Mouse (Mus musculus) cerebellum, postnatal 10 days (tissue): Measurements from ENCODE around the gene Kpna3.
A peak's percentile ranks its signal among the peaks of the same experiment; 100 is the strongest.
"Not testable (repeated sequence)": the region's sequence is repeated elsewhere in the genome, so short reads cannot be mapped to it uniquely, and the experiment has no call there.

ENCODE experiments used
- DNase-seq, 2 experiments: peaks; one replicate each; pipeline ENCODE4 v3.0.0; 2021; ENCODE audit warnings: mixed read lengths in 2 of 2

Kpna3 gene

DNA sequence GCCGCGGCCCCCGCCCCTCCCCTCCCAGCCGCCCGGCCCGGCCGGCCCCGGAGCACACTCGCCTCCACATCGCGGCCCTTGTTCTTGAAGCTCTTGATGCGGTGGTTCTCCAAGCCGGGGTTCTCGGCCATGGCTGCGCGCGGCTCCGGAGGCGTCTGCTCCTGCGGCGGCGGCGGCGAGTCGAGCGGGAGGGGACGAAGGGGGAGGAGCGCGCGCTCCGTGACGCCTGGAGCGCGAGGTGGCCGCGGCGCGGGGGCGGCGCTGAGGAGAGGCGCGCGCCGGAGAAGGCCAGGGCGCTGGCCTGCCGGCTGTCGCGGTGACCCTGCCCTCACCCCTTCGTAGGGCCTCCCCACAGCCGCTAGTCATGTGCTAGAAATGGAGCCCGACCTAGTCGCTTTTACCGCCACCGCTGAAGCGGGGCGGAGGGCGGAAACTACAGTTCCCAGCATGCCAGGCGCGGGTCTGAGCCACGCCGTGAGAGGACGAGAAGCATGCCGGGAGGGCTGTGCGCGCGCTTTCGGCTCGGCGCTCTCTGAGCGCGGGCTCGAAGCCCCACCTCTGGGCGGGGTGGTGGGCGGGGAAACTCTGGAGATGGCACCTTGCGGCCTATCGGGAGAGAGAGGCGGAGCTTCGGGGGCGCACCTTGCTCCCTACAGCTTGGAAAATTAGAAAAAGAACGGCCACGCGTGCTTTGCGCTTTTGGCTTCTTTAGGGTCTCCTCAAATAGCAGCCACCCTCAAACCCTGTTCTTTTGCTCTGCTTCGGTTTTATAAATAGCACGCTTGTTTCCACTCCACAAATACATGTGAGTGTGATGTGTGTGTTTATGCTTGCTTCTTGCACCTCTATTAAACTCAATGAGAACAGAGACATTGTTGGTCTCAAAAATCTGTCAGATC lies at the start of gene Kpna3:
Gene Kpna3 (minus strand): TSS at position 214 of the 899 bp plus-strand sequence.
- peak; percentile 99 to 100 for DNase-seq

DNA sequence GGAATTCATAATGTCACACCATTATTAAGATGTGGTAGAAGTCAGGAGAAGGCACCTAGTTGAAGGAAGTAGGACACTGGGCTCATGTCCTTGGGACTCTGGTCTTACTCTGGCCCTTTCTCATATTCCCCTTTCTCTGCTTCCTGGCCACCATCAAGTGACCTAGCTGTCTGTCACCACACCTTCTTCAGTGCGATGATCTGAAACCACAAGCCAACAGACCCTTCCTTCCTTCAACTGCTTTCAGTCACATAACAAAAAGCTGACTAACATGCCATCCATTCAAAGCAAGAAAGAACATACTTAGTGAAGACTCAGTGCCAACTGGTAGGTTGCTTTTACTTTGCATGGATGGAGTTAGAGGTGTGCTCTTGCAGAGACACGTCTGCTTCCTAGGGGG lies 20.7 kb upstream of the Kpna3 start:
- no peak for DNase-seq

DNA sequence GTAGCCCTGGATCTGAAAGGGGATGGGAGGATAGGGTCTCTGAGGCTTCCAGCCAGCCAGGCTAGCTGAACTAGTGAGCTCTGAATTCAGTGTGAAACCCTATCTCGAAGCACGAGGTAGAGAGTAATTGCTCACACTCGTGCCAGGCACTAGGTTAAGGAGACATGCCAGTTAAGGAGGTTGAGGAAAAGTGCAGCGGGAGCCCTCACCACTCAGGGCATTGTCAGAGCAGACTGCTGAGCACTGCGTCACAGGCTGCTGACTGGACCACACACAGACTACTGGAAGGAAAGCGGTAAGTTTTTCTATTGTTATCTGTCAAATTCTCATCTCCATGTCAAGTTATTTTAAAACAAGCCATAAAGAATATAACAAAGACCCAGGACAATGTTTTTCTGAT lies 17.8 kb upstream of the Kpna3 start:
- DNase-seq, result no peak

DNA sequence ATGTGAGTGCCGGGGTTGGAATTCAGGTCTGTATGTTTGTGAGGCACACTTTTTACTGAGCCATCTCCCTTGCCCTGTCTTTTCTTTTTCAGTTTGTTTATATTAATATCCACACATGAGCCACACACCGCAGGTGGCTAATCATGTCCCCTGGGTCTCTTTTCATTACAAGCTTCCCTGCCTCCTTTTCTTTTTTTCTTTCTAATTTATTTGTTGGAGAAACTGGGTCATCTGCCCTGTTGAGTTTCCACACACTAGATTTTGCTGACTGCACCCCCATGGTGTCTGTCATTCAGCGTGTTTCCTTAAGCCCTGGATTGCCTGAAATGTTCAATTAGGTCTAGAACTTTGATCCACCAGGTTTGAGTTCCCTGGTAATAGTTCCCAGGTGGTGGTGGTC lies 15.9 kb upstream of the Kpna3 start:
- no peak for DNase-seq

DNA sequence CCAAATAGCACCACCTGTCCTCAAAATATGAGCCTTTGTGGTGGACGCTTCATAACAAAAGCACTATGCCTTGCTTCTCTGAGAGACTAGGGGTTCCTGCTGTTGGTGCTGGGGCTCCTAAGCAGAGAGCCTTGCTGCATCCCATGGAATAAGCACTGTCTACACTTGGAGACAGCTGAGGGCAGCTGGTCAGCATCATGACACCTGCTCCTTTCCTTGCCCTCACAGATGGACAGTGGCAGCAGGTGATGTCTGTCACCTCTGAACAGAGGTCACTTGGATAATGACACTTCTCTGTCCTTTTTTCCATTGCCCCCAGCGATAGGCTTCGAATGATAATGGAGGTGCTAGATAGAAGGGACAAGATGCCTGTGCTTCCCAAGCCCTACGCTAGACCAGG lies 13.4 kb upstream of the Kpna3 start:
- no peak for DNase-seq

DNA sequence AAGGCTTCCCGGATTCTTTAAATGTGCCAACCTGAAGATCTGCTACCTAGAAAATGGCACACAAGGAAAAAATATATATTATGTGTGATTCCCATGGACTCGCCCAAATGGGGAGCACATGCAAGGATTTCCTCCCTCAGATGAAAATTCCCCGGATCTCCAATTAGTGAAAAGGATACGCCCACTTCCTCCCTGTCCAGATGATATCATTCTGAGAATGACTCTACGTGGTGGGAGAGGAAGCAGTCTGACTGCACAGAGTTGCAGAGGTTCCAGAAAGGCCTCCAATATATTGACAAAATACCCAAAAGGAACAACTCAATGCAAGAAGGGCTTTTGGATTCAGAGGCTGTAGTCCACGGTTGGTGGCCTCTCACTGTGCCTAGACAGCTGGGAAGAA lies 12.8 kb upstream of the Kpna3 start:
- DNase-seq, result no peak

DNA sequence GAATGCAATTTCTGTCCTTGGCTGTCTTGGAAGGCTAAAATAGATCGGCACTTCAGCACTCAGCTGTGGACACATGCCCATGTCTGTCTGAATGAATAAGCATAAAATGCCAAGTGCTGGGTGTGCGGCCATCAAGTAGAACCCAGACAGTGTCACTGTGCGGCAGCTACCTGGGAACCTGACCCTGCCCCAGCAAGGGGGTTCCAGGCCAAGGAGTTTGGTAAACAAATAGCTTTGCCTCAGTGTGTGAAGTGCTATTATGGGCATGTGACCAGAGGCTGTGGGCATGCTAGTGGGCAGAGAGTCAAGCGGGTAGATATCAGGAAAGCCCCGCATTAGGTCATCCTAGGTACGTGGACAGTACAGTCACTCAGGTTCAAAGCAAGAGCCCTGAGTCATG lies 8.1 kb upstream of the Kpna3 start:
- no peak for DNase-seq

DNA sequence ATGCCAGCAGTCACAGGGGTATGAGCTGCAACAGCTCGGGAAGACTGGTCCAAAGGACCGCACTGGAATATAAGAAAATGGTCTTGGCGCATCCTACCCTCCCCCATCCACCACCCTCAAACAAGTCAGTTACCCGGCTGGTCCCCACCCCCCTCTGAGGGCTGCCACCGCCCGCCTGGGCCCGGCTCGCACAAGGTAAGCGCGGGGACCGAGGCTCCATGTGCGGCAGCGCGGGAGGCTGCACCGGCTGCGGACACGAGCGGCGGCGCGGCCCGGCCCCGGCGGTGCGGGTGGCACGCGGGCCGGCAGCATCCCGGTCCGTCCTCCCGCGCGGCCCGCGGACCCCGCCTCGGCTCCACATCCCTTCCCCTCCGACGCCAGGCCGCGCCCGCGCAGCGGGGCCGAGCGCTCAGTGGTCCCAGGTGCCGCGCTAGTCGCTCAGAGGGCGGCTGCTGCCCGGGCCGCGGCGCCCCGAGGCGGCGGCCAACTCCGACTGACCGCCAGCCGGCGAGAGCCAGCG lies 473 bp downstream of the Kpna3 start:
- DNase-seq, result peak; percentile 76 to 77

DNA sequence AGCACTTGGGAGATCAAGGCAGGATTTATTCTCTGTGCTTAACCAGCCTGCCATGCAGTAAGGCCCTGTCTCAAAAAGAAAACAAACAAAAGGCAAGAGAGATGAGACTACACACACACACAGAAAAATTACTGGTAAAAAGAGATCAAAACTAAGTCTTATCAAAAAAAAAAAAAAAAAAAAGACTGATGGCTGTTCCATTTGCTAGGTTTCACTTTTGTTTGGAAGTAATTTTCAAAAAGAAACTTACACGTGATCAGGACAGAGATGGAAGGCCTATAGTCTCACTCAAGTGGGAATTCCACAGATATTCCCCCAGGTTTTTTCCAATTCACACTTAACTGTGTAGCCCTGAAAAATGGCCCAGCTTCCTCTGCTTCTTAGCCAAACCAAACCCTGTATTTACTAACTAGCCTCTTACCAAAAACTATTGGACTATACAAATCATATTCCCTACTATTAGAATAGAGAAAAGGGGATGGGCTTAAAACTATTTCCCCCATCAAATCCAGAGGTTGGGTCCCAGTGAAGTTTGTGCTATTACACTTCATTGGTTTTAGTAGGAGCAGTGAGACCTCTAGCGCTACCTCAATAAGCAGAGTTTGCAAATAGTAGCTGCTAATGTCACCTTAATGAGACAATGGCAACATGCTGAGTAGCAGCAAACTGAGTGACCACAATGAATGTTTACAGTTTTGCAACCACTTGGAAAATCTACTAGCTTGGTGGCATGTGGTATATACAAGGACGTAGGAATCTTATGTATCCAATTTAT lies 1.3 kb downstream of the Kpna3 start:
- DNase-seq, result no peak

DNA sequence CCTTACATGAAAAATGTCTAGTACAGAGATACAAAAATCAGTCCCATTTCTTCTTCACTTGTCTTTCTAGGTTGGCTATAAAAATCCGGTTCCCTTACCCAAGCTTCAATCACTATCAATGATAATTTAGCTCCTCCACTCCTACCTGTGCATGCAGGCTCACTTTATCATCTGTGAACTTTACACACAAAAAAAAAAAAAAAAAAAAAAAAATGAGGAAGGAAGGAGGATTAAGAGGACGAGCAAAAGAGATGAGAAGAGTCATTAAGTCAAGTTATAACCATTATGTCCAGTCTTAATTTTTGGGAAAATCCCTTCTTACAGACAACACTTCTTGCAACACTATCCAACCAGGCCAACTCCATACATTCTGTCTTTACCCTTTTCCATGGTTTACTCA lies 2.8 kb downstream of the Kpna3 start:
- no peak for DNase-seq

DNA sequence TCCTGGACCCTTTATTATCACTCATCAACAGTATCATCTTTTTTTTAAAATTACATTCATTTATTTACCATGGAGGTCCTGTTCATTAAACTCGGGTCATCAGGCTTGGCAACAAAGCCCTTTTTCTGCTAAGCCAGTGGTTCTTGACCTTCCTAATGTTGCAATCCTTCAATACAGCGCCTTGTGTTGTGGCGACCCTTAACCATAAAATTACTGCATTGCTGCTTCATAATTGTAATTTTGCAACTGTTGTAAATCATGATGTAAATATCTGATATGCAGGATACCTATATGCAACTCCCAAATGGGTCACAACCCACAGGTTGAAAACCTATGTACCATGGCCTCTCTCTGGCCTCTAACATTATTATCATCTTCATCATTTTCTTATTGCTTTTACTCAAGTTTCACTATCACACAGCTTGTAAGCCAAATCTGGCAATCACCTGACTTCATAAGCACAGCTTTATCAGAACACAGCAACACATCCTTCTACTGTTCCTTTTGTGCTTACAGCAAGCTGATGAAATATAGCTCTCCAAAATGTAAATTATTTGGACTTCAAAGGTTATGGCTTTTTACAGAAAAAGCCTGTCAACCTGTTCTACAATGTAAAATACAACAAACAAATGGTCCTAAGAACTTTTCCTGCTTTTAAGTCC lies 11.4 kb downstream of the Kpna3 start:
- DNase-seq, result no peak

DNA sequence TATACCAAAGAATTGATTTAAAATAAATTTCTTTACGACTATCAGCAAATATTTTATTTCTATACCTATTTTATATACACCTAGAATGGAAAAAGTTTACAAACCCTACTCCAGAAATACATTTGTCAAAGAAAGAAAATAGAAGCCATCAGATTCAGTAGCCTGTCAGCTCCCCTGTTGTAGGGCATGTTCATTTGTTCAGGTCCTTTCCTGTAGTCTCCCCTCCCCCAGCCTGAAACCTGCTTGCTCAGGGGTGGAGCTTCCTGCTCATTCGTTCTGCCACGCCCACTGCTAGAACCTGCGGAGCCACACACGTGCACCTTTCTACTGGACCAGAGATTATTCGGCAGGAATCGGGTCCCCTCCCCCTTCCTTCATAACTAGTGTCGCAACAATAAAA lies 12.6 kb downstream of the Kpna3 start:
- not testable (repeated sequence) for DNase-seq

DNA sequence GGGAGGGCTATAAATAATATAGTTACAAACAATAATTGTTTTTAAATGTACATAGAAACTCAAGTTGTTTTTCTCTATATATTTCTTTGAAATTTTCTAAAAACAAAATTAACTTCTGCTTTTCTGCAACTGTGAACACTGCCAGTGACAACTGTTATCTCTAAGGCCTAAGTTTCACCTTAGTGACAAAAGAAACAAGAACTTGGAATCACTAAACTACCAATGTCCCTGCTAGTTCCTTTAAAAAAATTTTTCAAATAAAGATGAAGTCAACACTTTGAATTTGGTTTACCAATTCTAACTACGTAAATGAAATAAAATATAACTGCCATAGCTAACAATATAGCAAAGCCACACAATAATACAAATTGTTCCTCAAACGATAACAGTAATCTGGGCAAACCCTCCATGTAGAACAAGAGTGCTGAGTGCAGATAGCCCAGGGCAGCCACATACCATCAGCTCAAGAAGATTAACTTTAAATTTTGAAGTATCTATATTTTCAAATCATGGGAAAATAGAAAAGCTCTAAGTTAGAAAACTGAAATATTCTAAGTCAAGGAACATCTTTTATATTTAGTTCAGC lies 14.5 kb downstream of the Kpna3 start:
- DNase-seq, result no peak

DNA sequence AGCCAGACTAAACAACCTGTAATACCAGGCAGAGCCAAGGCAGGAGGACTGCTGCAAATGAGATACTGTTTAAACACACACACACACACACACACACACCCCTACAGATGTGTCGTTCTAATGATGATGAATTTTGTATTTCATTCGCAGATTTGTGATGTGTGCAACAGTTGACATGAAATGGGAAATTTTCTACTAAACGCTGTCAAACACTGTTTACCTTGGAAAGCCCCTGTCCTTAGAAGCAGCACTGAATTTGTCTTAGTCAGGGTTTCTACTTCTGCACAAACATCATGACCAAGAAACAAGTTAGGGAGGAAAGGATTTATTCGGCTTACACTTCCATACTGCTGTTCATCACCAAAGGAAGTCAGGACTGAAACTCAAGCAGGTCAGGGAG lies 24.0 kb downstream of the Kpna3 start:
- DNase-seq, result no peak

DNA sequence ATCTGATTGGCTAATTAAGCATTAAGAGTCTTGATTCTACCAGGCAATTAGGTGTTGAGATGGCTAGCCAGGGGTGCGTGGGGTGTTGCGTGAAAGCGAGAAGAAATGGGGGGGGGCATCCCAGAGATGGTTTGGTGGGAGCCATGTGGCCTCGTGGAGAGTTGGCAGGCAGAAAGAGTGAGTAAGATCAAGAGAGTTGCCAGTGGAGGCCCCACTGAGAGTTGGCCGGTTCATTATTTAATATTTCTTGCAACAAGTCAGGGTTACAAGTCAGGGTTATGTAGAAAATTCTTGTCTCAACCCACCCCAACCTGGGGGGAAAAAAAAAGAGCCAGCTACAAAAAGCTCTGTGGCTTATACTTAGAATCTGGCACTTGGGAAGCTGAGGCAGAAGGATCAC lies 24.4 kb downstream of the Kpna3 start:
- DNase-seq, result peak; percentile 28 to 42

DNA sequence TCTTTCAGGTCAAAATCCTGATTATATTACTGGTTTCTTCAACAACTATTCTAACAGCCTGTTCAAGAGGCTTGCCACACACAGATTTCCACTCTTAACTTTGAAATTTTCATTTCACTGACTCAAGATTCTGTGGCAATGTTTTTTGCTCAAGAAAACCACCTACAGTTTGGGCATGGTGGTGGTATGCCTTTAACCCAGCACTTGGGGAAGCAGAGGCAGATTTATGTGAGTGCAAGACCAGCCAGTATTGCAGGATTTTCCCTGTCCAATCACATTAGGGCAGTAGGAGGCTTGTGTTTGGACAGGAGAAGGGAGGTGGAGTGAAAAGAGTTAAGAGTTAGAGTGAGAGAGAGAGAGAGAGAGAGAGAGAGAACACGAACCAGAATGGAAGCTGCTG lies 24.9 kb downstream of the Kpna3 start:
- no peak for DNase-seq

DNA sequence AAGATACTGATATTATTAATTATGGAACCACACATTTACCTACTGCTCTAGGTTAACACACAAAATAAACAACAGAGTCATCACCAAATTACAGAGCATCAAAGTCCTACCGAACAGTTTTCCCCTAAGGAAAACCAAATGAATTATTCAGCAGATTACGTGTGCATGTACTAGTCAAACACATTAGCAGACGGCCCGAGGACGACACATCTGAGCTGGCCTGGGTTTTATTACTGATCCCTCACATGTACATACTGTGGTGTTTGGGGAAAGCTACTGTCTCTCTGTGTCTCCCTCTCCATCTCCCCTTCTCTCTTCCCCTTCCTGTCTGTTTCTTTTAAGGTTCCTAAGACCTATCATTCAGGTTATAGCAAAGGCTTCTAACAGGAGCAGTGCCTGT lies 25.5 kb downstream of the Kpna3 start:
- DNase-seq, result no peak

DNA sequence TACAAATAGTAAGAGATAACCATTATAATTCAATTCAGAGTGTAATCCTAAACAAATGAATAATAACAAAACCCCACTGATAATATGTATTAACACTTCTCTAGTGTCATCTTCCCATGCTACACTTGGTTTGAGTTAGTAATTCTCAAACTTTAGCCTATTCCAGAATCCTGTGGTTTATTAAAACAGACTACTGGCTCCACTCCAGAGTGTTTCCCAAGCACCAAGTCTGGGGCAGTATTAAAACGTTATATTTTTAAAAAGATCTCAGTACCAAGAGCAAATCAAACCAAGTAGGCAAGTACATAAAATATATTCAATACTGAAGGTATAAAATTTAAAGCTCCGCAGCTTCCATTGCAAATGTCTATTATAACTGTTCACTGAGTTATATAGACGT lies 26.0 kb downstream of the Kpna3 start:
- DNase-seq, result no peak

DNA sequence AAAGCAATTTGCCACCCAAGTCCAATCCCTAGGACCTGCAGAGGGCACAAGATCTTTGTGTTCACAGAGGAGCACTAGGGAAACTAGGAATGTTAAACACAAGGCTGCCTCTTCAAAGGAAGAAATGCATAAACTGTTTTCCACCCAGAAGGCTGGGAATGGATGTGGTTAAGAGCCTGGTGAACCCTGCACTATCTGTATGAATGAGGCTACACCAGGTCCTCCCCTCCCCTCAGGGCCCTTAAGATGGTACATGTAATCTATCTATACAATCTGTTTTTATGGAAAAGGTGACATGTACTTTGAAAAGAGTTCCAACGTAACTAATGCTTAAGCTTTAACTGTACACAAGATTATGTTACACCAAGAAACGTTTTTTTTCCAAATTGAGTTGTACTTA lies 29.7 kb downstream of the Kpna3 start:
- DNase-seq, result no peak

DNA sequence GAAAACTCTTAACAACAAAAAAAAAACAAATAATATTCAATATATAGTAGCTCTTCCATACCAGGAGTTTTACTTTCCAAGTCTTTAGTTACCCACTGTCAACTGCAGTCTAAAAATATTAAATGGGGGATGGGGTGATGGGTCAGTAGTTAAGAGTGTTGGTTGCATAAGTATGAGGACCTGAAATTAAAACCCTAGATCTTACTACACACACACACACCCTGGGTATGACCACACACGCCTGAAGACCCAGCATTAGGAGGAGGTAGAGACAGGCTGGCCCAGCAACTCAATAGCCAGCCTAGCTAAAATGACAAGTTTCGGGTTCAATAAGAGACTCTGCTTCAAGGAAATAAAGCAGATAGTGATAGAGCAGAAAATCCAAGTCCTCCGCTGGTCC lies 32.6 kb downstream of the Kpna3 start:
- DNase-seq, result no peak

DNA sequence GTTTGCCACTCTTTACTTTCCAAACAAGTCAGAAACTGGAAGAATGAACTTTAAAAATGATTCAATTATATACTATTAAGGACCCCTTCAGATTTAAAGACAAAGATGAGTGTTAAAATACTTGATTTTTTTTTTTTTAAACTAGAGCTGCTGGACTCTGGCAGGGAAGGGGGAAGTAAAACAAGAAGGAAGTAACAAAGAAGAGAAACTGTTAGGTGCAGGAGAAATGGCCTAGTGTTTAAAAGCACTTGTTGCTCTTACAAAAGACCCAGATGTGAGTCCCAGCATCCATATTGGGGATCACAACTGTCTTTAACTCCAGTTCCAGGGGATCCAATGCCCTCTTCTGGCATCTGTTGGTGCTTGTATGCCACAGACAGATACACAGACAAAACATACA lies 33.9 kb downstream of the Kpna3 start:
- DNase-seq, result no peak

DNA sequence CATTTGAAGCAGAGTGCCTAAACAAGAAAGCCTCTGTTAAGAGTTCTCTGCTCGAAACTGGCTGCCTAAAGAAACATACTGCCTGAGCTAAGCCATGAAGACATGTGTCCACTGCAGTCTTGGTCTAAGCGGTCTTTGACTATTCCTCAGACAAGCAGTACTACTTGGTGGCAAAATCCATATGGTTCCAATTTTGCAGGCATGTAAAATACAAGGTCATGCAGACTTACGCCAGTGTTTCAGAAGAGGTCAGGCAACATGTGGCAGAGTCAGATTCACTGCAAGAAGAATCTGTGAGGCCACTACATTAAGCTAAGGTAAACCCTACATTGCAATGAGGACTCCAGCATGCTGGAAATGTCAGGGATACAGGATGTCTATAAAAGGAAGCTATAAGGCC lies 34.7 kb downstream of the Kpna3 start:
- no peak for DNase-seq

DNA sequence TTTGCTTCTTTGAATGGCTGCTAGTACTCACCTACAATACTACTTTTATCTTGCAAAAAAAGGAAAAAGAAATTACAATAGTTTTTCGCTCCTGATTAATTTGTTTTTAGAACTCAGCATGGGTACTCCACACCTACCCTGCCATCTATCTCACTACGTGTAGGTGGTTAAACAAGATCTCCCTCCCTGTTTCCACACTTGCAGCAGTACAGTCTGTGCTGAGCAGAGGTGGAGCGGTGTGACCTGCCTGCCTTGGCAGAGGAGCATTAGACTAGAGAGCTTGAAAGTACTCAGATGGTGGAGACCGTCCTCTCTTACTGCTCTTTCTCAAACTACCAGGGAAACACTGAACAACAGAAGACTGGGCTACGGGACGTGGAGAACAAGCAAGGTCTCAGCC lies 44.9 kb downstream of the Kpna3 start:
- no peak for DNase-seq
